ENCODE assay signal across 10 mouse cellular contexts in the genomic region with DNA sequence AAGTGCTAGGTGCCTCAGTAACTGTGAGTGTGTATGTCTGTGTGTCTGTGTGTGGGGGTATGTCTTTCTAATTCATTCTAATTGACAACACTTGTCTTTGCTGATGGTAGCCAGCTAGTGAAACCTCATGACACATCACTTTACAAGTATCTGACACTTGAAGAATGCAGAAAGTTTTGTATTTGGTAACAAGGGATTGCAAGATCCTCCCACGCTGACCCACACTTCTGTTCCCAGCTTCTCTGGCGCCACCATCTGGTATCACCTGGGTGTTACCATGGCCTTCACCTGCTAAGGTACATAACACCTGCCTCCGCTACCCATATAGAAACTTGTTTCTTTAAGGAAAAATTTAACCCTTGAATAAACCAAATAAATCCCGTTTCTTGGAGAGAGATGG.
DNase-seq lines count a peak whose midpoint lies in the region; ATAC-seq and TF ChIP-seq lines count a peak whose summit lies in the region.
"Had no signal": no experiment of that assay in that cellular context is flagged by ENCODE, and none has a peak within 500 bp of the region (broad histone marks: within the 10 kb centered on the region; RNA-seq: fewer than 3 reads in every experiment).

No protein-coding gene starts in this region.

- peak; percentile 69 for TF ChIP-seq CTCF in left cerebral cortex, adult 2 months (IDR thresholded peaks at IDR 0.05)

- ATAC-seq in neutrophil, adult 5-6 weeks (ENCODE audit: extremely low read depth, insufficient number of reproducible peaks, low FRiP score, poor library complexity, severe bottlenecking), result peak; percentile 76

- intact Hi-C loops in left cerebral cortex, adult 2 months (cut with DNase I), result loop anchor here (5.0 kb wide), 3 partner anchors 105 to 300 kb away; partner anchors contain the start of gene Gadd45a

- no peak overlapping the region for H3K4me3 ChIP-seq in left cerebral cortex, adult 2 months
- H3K4me3 ChIP-seq: hindbrain, embryonic 15.5 days; neural tube, embryonic 13.5 days had no signal

- DNase-seq in gastrocnemius, adult 18-20 months (ENCODE audit: low spot score), result peak; percentile 69
- DNase-seq in gastrocnemius, postnatal 25 days, result no peak
- peak; percentile 32 for DNase-seq in A20 (ENCODE audit: low read depth, low spot score)
- DNase-seq in adrenal gland, postnatal 36 days, result peak; percentile 77 to 80
- peak; percentile 28 to 40 for DNase-seq in gastrocnemius, adult 8-10 months (ENCODE audit: low spot score in 2 of 2)
- DNase-seq in left cerebral cortex, adult 2 months (ENCODE audit: extremely low spot score in 1 of 2, low spot score in 2 of 2), result peak; percentile 24 to 42
- peak; percentile 58 for DNase-seq in yolk sac, embryonic 10.5 days (ENCODE audit: low spot score)

- no peak overlapping the region for H3K27ac ChIP-seq in left cerebral cortex, adult 2 months
- H3K27ac ChIP-seq: hindbrain, embryonic 15.5 days; neural tube, embryonic 13.5 days had no signal
